Mouse (Mus musculus) megakaryocyte, adult 5-6 weeks (primary cell): ENCODE data around the gene Ooep. TPM values are rescaled to one million over a fixed set of nuclear protein-coding genes. Genes with fewer than 3 reads are reported as not detected.
"Not testable (repeated sequence)": the region's sequence is repeated elsewhere in the genome, so short reads cannot be mapped to it uniquely, and the experiment has no call there.

Source experiments
- ATAC-seq: 2 replicates; pipeline ENCODE4 v1.8.0; 2016; ENCODE audit warnings: mild to moderate bottlenecking, inconsistent platforms; ENCODE audit not compliant: poor library complexity, severe bottlenecking
- total RNA-seq, 2 experiments: library from RNA; stranded (forward) in 1 of 2; stranded (reverse) in 1 of 2; fragments of 153-499, 151-499 nt in 1 of 2; fragments of 221-1000, 200-1000 nt in 1 of 2; gene quantifications; 2 replicates each; pipeline versions ENCODE4 v1.2.3 to v1.2.4; 2015 to 2017

The Ooep gene
- total RNA-seq, 2 experiments from 2014 or later, result not detected

DNA sequence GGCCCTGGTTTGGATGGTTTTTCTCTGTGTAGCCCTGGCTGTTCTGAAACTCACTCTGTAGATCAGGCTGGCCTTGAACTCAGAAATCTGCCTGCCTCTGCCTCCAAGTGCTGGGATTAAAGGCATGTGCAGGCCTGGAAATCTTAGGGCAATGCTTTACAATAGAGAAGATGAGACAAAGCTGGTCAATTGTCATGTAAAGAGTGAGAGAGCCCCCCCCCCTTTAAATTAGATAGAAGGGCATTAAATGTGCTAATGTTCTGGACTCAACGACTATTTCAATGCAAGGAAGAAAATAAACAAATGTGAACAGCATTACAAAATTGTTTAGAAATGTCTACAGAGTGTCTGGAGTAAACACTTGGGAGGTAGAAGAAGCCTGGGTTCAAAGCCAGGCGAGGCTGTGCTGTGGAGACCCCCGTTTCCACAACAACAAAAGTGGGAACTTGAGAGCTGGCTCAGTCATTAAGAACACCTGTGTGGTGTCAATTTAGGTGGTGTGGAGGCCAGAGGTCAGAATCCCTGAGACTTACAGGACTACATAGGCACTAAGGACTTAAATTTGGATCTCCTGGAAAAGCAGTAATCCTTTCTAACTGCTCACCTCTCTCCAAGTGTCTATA, 9.7 kb downstream of the Ooep start:
- ATAC-seq, result no peak

DNA sequence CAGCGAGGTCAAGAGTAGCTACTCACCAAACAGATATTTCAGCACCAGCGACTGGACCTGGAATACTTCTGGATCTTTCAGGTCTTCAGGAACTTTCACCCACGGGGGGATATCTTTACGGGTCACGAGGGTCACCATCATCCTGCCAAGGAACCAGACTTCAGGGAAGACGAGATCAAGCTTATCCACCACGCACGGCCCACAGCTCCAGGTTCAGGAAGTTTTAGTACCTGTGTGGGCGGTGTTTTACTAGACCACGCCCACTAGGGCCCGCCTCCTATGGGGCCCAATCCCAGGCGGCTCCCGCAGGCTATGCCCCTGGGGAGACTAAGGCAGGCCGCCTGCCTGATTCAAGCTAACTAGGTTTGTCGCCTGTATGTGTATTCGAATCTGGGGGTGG, 10.6 kb downstream of the Ooep start, which contains the start of gene Dppa5a:
Gene Dppa5a, minus strand, starts transcription at position 219 of the 400 bp plus-strand sequence.
- not testable (repeated sequence) for ATAC-seq

DNA sequence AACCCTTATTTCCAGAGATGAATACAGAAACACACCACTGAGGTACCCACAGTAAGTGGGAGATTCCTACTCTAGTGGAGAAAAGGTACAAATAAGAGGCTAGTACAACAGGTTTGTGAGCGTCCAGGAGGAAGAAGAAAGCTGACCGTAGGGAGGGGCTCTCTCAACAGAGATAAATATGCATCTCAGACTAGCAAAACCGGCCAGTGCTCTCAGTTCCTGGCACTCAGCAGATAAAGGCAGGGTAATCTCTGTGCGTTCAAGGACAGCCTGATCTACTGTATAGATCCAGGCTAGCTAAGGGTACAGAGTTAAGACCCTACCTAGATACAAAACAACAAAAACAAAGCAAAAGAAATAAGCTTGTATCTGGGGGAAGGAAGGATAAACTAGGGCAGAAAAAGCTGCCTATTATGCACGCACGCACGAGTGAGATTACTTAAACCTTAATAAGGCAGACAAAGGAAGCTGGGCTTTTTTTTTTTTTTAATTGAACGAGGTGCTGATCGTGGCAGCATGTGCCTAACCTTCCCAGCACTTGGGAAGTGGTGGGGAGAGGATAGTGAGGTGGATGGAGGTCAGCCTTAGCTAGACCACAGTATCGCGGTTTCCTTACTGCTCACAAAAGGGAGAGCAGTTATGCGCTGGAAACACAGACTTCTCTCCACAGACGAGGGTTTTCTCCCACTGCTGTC, 12.5 kb downstream of the Ooep start:
- ATAC-seq, result no peak

DNA sequence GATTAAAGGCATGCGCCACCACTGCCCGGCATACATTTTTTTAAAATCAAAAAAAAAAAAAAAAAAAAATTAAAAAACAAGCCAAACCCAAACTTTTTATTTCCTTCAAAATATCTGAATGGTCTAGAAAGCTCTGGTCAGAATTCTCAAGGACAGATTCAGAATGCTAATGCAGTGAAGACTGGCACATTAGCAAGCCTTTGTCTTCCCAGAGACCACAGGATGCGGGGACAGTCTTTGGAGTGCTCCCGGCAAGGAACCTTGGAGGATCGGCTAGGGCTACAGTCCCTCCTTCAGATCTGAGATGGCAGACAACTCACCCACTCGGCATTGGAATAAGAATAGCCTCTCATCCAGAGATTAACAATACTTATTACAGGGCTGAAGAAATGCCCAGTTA, 13.8 kb downstream of the Ooep start:
- no peak for ATAC-seq

DNA sequence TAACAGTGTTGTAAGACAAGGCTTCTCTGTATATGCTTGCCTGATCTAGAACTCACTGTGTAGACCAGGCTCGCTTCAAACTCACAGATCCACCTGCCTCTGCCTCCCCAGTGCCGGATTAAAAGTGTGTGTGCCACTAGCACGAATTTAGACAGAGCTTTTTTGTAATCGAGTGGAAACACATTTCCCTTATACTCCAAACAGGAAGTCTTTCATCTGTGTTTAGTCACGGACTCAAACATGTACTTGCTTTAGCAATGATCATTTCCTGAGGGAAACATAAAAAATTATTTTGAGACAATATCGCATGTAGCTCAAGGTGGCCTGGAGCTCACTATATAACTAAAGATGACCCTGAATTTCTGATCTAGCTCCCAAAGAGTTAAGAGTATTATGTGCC, 15.2 kb downstream of the Ooep start:
- no peak for ATAC-seq

DNA sequence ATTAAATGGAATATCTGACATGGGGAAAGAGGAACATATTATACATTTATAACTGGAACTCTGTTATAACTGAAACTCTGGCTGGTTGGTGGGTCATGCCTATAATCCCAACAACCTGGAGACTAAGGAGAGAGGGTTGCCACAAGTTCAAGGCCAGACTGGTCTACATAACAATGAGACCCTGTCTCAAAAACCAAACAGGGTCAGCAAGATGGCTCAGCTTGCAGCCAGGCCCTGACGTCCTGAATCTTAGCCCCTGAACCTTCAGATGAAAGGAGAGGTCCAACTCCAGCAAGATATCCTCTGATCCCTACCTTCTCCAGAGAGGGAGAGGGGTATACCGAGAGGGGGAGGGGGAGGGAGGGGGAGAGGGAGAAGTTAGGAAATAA, 18.0 kb downstream of the Ooep start:
- no peak for ATAC-seq

DNA sequence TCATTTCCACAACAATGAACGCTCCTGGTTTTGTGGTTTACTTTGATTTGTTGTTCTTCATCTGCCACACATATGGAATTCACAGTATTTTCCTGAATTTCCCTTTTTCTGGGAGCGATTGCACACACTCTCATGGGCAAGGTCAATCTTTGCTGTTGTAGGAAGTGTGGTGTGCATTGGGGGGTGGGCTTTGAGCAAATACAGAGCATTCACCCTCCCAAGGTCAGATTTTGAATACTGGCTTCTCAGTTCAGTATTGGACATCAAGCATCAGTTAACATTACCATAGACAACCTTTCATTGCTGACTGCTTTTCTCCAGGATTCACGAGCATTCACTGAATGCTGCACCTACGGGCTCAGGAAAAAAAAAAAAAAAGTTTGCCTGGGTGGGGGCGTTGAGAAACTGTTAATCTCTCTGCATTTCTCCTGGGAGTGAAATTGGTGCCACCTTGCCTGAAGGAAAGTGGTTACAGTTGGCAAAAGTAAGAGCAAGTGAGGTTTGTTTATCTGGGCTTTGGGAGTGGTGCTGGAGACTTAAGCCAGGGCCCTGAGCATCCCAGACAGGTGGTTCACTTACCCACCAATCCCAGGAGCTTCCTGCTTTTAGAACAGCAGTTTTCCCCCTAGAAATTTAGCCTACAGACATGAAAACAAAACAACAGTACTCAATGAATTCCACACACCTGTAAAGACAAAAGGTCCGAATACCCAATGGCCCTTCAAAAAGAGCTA, 18.6 kb downstream of the Ooep start:
- no peak for ATAC-seq

DNA sequence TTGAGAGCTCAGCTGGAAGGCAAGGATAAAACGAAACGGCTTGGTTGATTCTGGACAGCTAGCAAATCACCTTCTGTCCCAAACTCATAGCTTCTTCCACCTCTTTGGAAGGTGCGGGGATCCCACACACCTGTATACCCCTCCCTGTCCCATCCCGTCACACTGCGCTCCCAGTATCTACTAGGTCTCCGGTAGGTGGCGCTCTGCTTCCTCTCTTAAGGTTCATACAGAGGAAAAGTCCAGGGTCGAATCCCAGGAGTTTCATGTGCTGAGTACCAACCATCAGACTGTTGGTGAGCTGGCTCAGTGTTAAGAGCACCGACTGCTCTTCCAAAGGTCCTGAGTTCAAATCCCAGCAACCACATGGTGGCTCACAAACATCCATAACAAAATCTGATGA, 20.5 kb downstream of the Ooep start:
- ATAC-seq, result peak; percentile 70

DNA sequence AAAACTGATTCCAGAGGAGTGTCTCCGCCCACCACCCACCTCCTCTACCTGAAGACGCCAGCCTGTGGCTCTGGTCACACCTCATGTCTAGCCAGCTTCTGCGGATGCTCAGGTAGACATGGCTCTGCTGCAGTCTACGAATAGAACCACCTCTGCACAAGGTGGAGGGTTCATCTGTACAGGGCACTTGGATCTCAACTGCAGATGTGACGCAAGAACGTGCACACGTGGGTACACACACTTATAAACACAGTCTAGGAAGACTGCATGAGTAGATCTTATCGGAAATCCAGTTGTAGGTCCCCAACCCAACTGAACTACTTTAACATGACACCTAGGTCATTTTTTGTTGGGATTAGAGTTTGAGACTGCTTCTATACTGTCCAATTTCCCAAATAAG, 22.9 kb downstream of the Ooep start, which contains the start of gene Gsta2:
Gene Gsta2, minus strand, starts transcription at position 178 of the 400 bp plus-strand sequence.
- no peak for ATAC-seq

DNA sequence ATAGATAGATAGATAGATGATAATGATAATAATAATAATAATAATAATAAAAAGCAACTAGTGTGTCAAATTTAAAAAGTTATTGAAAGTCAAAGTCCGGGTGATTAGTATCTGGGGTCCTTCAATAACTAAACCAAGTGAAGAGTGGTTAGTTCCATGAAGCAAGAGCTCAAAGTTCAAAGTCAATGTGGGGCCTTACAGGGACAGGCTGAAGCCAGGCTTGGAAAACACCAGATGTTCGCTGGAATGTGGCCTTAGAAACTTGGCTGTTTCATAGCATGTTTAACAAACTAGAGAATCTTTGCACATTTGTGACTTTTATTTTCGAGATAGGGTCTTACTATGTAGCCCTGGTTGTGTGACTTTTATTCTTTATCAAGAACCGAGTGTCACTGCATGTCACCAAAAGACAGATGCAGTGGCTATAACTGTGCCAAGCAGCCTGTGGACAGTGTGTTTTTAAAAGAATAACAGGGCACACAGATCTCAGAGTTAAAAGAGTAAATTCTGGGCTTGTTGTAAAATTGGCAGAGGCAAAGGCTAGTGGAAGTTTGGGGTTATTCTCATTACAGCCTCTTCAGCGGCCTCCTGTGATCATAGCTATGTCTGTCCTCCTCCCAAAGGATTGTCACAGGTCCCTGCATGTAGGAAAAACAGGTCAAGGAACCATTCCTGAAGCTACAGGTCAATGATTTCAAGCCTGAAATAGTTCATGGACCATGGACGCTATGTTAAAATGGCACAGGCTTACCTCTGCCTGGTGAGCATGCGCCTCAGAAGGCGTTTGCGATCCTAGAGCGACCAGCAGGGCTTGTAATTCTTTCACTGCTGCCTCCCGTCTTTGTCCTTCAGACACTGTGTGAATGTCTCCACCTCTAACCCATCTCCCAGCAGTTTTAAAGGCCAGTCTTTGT, 23.6 kb downstream of the Ooep start:
- no peak for ATAC-seq

DNA sequence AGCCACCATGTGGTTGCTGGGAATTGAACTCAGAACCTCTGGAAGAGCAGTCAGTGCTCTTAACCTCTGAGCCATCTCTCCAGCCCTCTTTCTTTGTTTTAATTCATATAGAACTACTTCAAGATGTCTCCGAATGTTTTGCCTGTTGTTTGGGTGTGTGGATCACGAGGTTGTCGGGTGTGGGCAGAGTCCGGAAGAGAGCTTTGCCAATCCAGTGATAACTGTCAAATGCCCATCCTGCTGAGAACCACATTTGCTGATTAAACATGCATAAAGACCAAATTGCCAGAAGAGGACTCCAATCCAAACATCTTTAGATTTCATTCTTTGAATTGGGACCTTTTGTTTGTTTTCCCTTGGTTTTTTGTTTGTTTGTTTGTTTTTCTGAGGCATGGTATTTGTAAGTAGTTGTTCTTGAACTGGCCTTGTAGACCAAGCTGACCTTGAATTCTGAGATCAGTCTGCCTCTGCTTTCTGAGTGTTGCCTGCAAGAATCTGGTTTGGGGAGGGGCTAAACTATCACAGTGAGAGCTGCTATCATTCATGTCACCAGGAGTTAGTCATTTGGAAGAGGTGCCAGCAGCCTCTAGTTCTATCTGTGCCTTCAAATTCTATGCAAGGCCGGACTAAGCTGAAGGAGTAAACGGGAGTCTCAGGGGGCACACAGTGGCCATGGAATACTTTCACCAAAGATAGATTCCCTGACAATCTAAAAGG, 26.9 kb downstream of the Ooep start:
- no peak for ATAC-seq

DNA sequence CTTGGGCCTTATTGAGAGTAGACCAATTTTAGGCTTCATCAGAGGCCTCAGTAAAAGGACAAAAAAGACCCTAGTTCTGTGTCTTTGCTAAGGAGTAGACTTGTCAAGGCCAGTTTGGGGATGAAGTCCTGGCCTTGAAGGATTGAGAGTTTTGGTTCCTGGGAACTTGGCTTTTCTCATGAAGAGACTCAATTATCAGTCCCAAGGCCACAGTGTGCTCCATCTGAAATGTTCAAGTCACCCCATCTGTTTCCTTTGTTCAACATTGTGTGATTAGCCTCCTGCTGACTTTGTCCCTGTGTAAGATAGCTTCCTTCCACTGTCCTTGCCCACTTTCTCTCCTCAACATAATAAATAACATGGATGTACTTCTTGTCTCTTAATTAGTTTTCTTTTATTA, 28.5 kb downstream of the Ooep start:
- not testable (repeated sequence) for ATAC-seq

DNA sequence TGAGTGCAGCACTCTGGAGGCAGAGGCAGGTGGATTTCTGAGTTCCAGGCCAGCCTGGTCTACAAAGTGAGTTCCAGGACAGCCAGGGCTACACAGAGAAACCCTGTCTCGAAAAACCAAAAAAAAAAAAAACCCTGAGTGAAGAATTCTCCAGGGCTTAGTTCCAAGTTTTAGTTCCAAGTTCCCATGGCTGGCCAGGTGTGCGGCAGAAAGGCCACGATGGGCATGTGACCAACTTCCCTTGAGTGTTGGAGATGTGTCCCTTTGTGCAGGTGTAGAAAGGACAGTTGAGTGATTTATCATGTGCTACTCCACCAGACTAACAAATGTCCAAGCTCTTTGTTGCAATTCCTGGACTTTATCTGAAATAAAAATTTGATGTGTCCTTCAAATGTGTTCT, 29.4 kb downstream of the Ooep start:
- not testable (repeated sequence) for ATAC-seq

DNA sequence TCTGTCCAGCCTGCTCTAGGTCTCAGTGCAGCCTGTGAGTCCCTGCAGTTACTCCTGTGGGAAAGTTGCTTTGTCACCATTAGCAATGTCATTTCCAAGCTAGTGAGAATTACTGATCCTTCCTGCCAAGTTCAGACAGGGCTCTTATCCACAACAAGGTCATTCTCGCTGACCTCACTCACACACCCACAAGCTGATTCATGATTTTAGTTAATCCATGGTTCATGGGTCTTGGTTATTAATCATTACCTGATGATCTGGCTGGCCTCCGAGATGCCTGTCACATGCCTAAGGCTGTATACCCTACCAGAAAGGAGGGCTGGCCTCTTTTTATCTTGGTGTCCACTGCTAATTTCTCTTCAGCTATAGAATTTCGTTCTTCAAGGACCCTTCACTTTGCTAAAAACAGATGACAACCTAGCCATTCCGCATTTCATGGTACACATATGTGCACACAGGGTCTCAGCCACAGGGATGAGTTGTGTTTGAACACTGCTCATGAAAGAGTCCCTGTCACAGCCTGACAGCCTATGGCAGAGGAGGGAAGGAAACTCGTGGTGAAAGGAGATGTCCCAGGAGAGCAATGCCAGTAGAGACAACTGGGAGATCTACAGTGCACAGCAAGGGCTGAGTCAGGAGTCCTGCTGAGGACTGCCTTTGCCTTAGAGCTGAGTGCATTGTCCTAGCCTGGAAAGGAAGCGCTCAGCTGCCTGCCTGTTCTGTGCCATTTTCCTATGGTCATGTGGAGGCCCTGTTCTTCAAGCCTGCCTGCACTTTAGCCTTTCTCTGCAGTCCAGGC, 30.1 kb downstream of the Ooep start:
- not testable (repeated sequence) for ATAC-seq

DNA sequence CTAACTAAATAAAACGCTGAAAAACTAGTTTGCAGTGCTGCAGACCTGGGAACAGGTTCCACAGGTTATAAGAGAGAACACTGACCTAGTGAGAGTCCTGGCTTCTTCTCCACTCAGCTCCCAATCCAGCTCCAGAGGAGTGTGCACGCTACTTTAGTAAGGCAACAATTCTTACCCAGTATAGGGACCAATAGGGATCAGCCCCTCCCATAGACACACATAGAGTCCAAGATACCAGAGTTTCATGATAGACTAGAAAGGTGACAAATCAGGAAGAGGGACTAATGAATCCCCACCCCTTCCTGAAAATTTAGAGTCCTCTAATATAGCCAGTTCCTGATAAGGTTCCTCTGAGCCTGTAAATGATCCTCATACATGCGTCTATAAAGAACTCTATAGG, 31.5 kb downstream of the Ooep start:
- no peak for ATAC-seq

DNA sequence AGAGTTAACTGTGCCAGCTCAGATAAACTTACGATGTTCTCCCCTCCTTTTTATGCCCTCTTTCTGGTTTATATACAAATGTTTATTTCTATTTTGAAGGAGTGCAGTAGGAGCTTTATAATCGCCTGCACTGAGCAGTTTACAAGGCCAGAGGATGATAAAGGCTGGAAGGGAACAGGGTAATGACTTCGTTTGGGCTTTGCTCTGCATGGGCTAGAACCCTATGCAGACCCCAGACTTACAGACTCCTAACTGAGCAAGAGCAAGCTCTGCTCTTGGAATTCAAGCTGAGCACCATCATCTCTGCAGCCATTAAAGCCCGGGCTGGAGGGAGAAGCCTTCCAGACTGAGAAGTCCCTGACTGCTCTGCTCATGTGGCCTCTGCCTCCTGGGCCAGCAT, 33.3 kb downstream of the Ooep start:
- not testable (repeated sequence) for ATAC-seq

DNA sequence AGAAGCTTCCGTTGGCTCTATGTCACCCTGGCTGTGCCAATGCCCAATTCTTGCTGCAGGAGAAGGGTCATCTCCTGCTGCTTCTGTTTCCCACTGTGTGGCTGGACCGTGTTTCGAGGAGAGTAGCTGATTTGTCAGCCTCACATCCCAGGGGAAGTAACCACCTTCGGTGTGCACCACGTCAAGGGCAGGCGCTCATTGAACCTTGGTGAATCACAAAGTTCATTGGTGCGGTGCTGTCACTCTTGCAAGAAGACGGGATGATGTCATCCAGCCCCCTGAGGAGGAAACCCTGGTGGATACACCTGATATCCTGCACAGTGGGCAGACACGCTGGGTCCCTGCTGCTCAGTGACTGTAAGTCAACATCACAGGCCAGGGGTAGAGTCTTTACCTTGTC, 35.5 kb downstream of the Ooep start:
- not testable (repeated sequence) for ATAC-seq

DNA sequence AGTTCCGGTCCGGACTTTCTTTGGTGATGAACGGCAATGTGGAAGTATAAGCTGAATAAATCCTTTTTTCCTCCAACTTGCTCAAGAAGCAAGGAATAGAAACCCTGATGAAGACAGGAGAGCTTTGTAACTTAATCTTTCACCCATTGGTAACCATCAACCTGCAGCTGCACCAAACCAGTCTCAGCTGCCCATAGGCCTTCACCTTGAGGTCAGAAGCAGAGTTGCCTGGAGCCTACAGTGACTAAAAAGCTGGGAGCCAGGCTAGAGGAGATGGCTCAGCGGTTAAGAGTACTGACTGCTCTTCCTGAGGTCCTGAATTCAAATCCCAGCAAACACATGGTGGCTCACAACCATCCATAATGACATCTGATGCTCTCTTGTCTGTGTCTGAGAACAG, 36.0 kb downstream of the Ooep start:
- not testable (repeated sequence) for ATAC-seq

DNA sequence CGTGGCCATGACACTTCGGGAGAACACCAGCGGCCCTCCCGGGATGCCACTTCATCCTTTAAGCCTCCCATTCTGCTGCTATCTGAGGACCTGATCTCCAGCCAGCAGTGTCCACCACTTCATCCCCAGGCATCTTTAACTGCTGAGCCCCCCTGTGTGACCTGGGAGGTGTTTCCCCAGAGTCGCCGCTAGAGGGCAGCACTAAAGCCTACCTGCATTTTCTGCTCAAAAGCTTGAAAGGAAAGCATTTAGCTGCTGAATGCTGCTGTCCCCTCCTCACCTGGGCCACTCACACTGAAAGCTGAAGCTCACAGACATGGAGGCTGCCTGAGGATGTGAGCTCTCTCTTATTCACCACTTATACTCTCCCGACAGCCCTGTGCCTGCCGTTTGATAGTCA, 38.2 kb downstream of the Ooep start:
- ATAC-seq, result peak; percentile 72
